Mouse (Mus musculus) limb, embryonic 11.5 days (tissue): Measurements from ENCODE around the gene Spsb1. TPM values are rescaled to one million over a fixed set of nuclear protein-coding genes. Genes with fewer than 3 reads are reported as not detected.

Experiments used
- ATAC-seq: fragments of 200-750 bp; cut with Nextera tagmentation; 2 replicates; pipeline ENCODE4 v1.8.0; 2017; ENCODE audit warnings: low read depth; ENCODE audit not compliant: insufficient number of reproducible peaks, low FRiP score, low TSS enrichment
- DNase-seq: peaks from one replicate; pipeline ENCODE4 v3.0.0-alpha.2; 2015; ENCODE audit warnings: low spot score
- H3K27ac ChIP-seq: fragments of 300-500 bp; sonication (generic); replicated peaks from 2 replicates; pipeline ENCODE4 v1.5.1; 2014; ENCODE audit warnings: low read depth, mild to moderate bottlenecking, low read length
- H3K27me3 ChIP-seq: fragments of 300-500 bp; sonication (generic); 2 replicates; pipeline ENCODE4 v1.6.1; 2014; ENCODE audit warnings: mild to moderate bottlenecking, low read length, mixed read lengths; ENCODE audit not compliant: control insufficient read depth, insufficient read depth
- H3K36me3 ChIP-seq: fragments of 300-500 bp; sonication (generic); 2 replicates; pipeline ENCODE4 v1.6.1; 2014; ENCODE audit warnings: mild to moderate bottlenecking, low read length, moderate library complexity, mixed read lengths; ENCODE audit not compliant: control insufficient read depth, insufficient read depth
- H3K4me1 ChIP-seq: fragments of 300-500 bp; sonication (generic); 2 replicates; pipeline ENCODE4 v1.6.1; 2014; ENCODE audit warnings: low read length, mixed read lengths; ENCODE audit not compliant: control insufficient read depth, insufficient read depth
- H3K4me2 ChIP-seq: fragments of 300-500 bp; sonication (generic); 2 replicates; pipeline ENCODE4 v1.6.1; 2014; ENCODE audit warnings: low read depth, mild to moderate bottlenecking, moderate library complexity; ENCODE audit not compliant: severe bottlenecking
- H3K4me3 ChIP-seq: fragments of 300-500 bp; sonication (generic); 2 replicates; pipeline ENCODE4 v1.5.1; 2014; ENCODE audit warnings: low read depth, low read length
- H3K9ac ChIP-seq: fragments of 300-500 bp; sonication (generic); 2 replicates; pipeline ENCODE4 v1.6.1; 2014; ENCODE audit warnings: mild to moderate bottlenecking, low read length
- H3K9me3 ChIP-seq: fragments of 300-500 bp; sonication (generic); 2 replicates; pipeline ENCODE4 v1.6.1; 2016; ENCODE audit warnings: low read length; ENCODE audit not compliant: control insufficient read depth
- WGBS: fragments of 180-500 bp; shearing (Covaris S2); extraction: QIAGEN DNeasy Blood & Tissue Kit; methylation state at CpG from one replicate; pipeline ENCODE4 v1.1.7; 2014; 5-methylcytosine and 5-hydroxymethylcytosine counted together
- polyA plus RNA-seq: library from polyadenylated mRNA; unstranded; fragments of >200 nt; fragmentation: Nextera tagmentation; extraction: Ambion mirVana; gene quantifications from 2 replicates; pipeline ENCODE4 v1.2.1, GENCODE M21; 2014

Gene Spsb1
- polyA plus RNA-seq, 1 experiment from 2014 or later, result 16.4 TPM

DNA sequence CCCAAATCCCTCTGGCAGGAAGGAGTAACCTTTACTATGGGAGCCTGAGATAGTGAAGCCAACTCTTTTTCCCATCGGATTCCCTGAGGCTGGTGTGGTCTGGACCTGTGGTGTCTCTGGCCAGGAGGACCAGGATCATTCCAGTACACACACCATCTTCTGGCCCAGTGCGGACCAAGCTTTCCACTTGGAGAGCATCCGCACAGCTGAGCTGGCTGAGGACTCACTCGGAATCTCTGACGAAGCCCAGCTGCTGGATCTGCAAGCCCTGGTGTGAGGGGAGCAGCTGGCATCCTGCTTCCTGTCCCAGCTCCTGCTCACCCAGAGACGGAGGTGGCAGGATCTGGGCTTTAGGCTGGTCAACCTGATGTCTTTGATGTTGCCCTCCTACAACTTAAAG, 78.1 kb downstream of the Spsb1 start:
- H3K9ac ChIP-seq, result no peak overlapping the region
- H3K36me3 ChIP-seq, result no peaks in the 10 kb centered on the region
- H3K9me3 ChIP-seq, result no peaks in the 10 kb centered on the region
- H3K4me3 ChIP-seq, result no peak overlapping the region
- peak; percentile 1; the same call in 1 of the 2 replicates for ATAC-seq
- no peaks in the 10 kb centered on the region for H3K27me3 ChIP-seq
- DNase-seq, result no peak
- peaks cover 46% of the 10 kb centered on the region for H3K4me1 ChIP-seq
- no peak overlapping the region for H3K4me2 ChIP-seq
- peak overlapping the region; percentile 89 for H3K27ac ChIP-seq
- 52% methylated on average over 6 of the region's 6 CpGs for WGBS

DNA sequence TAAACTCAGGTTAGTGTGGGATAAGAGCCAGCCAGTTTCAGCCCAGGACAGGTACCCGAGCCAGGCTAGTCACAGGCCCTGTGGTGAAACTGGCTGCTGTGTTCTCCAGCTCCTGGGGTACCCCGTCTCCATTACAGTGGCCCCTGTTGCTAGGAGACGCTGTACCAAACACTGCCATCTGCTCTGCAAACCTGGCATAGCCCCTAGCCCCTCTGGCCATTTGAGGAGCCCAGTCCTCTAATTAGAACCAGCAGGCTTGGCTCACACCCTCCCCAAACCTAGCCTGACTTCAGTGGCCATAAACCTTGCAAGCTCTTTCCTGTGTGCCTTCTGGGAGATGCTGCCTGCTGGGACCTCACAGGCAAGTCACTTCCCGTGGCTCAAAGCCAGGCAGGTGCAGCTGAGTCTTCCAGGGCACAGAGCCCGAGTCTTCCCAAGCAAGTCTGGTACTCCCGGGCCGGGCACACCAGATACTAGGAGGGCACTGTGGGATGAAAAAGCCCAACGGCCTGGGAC, 78.8 kb downstream of the Spsb1 start:
- DNase-seq, result peak; percentile 87
- Histone ChIP-seq H3K36me3 (no peaks in the 10 kb centered on the region), H3K27me3 (no peaks in the 10 kb centered on the region), H3K4me1 (peaks cover 49% of the 10 kb centered on the region), H3K4me2 (no peak overlapping the region), H3K4me3 (no peak overlapping the region), H3K27ac (peak overlapping the region; percentile 89), H3K9ac (peak overlapping the region; percentile 35; the same call in 1 of the 2 replicates), H3K9me3 (no peaks in the 10 kb centered on the region)
- peak; percentile 33; the same call in 1 of the 2 replicates for ATAC-seq
- 23% methylated on average over 8 of the region's 8 CpGs for WGBS

DNA sequence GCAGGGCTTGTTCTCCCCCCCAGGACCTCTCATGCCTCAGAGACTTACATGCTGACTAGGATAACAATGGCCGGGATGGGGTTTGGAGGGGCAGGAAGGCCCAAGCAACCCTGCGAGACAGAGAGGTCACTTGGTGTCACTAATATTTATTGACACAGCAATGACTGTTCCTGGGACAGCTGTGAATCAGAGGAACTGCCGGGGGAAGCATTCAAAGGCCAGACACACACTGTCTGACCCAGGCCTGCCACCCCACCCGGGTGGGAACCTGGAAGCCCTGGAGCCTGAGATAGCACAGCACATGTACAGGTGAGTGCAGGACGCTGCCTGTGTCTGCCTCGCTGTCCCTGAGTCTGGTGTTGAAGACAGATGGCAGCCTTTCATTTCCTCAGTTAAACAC, 79.5 kb downstream of the Spsb1 start:
- Histone ChIP-seq H3K27ac (peak overlapping the region; percentile 89), H3K27me3 (no peaks in the 10 kb centered on the region), H3K4me2 (no peak overlapping the region; the same call in 1 of the 2 replicates), H3K4me3 (no peak overlapping the region), H3K36me3 (no peaks in the 10 kb centered on the region), H3K9me3 (no peaks in the 10 kb centered on the region), H3K4me1 (peaks cover 49% of the 10 kb centered on the region), H3K9ac (peak overlapping the region; percentile 35; the same call in 1 of the 2 replicates)
- WGBS, result 18% methylated on average over 6 of the region's 6 CpGs
- ATAC-seq (no peak), DNase-seq (no peak)

DNA sequence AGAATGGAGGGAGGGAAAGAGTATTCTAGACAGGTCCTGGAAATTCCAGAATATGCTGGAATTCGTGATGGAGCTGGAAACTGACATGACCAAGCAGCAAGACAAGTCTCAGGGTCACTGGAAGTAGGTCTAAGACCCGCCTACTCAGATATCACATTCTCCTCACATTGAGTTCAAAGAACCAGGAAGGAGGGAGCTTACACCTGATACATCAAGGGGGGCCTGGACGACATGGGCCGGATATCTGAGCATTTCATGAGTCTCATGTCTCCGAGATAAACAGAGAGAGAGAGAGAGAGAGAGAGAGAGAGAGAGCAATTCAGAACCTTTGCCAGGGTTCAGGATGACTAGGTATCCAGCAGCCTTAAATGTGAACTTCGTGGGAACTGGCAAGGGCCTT, 82.6 kb downstream of the Spsb1 start:
- H3K4me3 ChIP-seq, result no peak overlapping the region
- H3K9ac ChIP-seq, result no peak overlapping the region
- H3K27me3 ChIP-seq, result no peaks in the 10 kb centered on the region
- no peak for ATAC-seq
- no peak overlapping the region for H3K4me2 ChIP-seq
- WGBS, result 79% methylated on average over 6 of the region's 6 CpGs
- no peak overlapping the region for H3K27ac ChIP-seq
- no peak for DNase-seq
- no peaks in the 10 kb centered on the region for H3K36me3 ChIP-seq
- H3K4me1 ChIP-seq, result peaks cover 35% of the 10 kb centered on the region
- H3K9me3 ChIP-seq, result no peaks in the 10 kb centered on the region

DNA sequence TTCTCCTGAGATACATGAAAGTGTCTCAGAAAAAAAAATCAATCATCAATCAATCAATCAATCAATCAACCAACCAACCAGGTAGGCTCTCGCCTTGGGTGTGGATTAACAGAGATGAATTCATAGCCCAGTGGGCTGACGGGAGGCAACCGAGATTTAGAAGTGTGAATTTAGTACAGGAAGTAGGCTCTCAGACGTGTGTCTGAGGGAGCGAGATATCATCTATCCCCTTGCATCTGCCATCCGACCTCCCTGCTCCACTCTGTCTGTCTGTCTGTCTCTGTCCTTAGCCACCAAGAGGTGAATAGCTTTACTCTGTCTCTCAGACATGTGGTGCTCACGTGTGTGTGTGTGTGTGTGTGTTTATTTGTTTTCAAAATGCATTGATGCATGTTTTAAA, 83.3 kb downstream of the Spsb1 start:
- Histone ChIP-seq H3K36me3 (no peaks in the 10 kb centered on the region), H3K4me3 (no peak overlapping the region), H3K4me2 (no peak overlapping the region), H3K27ac (no peak overlapping the region), H3K9ac (no peak overlapping the region), H3K27me3 (no peaks in the 10 kb centered on the region), H3K4me1 (peaks cover 29% of the 10 kb centered on the region), H3K9me3 (no peaks in the 10 kb centered on the region)
- WGBS, result 65% methylated on average over 7 of the region's 7 CpGs
- ATAC-seq, result no peak
- DNase-seq, result no peak

DNA sequence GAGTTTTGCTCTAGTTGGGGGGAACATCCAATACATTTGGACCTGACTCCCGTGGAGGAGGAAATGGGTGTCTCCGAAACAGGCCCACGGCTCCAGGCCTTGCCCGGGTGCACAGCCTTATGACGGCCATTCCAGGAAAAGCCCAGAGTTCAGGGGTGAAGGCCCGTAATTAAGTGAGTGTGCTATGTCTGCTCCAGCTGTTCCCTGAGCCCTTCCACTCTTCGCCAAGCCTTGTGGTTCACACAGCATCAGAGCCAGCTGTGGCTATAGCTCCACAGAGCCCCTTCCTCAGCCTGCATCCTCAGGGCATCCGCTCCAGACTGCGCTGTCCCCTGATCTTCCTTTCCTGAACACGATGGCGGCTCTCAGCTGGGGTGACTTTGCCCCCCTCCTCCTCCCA, 83.8 kb downstream of the Spsb1 start:
- ATAC-seq (0 out of 2 replicates have a peak, but pooled peaks have one; percentile 20), DNase-seq (peak; percentile 56)
- 34% methylated on average over 11 of the region's 11 CpGs for WGBS
- no peak overlapping the region for H3K4me3 ChIP-seq
- H3K9ac ChIP-seq, result no peak overlapping the region
- peaks cover 23% of the 10 kb centered on the region for H3K4me1 ChIP-seq
- no peaks in the 10 kb centered on the region for H3K27me3 ChIP-seq
- H3K36me3 ChIP-seq, result no peaks in the 10 kb centered on the region
- no peak overlapping the region for H3K27ac ChIP-seq
- H3K4me2 ChIP-seq, result no peak overlapping the region
- H3K9me3 ChIP-seq, result no peaks in the 10 kb centered on the region

DNA sequence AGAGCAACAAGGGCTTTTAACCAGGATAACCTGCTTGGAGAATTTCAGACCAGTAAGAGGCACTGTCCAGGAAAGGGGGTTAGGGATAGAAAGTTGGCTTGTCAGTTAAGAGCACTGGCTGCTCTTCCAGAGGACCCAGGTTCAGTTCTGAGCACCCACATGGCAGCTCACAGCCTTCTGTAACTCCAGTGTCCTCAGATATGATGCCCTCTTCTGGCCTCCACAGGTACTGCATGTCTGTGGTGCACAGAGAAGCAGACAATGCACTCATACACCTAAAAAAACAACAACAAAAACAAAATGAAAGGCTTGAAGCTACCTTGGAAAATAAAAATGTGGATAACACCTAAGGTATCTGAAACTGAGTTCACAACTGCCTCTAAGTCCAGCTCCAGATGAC, 84.4 kb downstream of the Spsb1 start:
- Histone ChIP-seq H3K4me1 (peaks cover 17% of the 10 kb centered on the region), H3K27ac (no peak overlapping the region), H3K4me2 (no peak overlapping the region), H3K9ac (no peak overlapping the region), H3K36me3 (no peaks in the 10 kb centered on the region), H3K4me3 (no peak overlapping the region), H3K9me3 (no peaks in the 10 kb centered on the region), H3K27me3 (no peaks in the 10 kb centered on the region)
- DNase-seq (no peak), ATAC-seq (no peak)

DNA sequence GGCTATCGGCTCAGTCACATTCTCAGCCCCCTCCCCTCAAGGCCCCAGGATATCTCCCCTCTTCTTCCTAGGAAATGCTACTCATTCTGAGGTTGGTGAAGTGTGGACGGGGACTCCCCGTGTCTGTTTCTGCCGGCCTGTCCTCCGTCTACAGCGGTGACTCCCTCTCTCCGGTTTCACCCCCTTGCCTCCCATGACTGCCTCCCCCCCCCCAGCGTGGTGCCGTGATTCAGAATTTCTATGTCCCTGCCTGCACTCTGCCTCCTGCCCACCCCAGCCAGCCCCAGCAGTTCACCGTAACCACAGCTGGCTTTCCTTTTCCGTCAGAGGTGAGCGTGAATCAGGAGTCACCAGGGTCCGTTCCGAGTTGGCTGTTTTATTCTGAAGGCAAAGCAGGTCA, 86.1 kb downstream of the Spsb1 start:
- Histone ChIP-seq H3K4me2 (no peak overlapping the region), H3K27ac (no peak overlapping the region), H3K9me3 (no peaks in the 10 kb centered on the region), H3K27me3 (no peaks in the 10 kb centered on the region), H3K4me1 (0 out of 2 replicates have a peak, but pooled peaks cover 2% of the 10 kb centered on the region), H3K4me3 (no peak overlapping the region), H3K9ac (no peak overlapping the region; the same call in 1 of the 2 replicates), H3K36me3 (no peaks in the 10 kb centered on the region)
- ATAC-seq (no peak), DNase-seq (no peak)
- 77% methylated on average over 14 of the region's 14 CpGs for WGBS

DNA sequence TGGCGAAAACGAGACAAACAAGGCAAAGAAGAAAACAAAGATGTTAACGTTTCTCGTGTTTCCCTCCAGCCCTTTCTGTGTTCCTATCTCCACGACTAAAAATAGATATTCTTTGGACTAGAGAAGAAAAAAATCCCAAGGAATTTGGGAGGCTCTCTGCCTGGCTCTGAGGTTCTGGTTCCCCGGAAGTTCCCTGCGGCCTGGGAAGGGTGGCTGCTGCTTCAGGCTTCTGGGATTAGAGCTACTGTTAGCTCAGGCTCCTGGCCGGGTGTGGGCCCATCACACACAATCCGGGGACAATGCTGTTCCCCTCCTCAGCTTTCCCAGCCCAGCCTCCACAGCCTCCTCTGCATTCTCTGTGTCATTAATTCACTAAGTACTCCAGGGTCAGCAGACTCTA, 86.8 kb downstream of the Spsb1 start:
- Histone ChIP-seq H3K4me1 (0 out of 2 replicates have a peak, but pooled peaks cover 2% of the 10 kb centered on the region), H3K4me3 (no peak overlapping the region), H3K9ac (no peak overlapping the region), H3K9me3 (no peaks in the 10 kb centered on the region), H3K4me2 (no peak overlapping the region), H3K36me3 (no peaks in the 10 kb centered on the region), H3K27me3 (no peaks in the 10 kb centered on the region), H3K27ac (no peak overlapping the region)
- 75% methylated on average over 9 of the region's 9 CpGs for WGBS
- DNase-seq (no peak), ATAC-seq (no peak)
